Mouse (Mus musculus): Measurements from ENCODE around the gene Pigb. TPM values are rescaled to one million over a fixed set of nuclear protein-coding genes. Genes with fewer than 3 reads are reported as not detected.

Gene Pigb
- polyA plus RNA-seq, 1 experiment = 0.05 TPM

DNA sequence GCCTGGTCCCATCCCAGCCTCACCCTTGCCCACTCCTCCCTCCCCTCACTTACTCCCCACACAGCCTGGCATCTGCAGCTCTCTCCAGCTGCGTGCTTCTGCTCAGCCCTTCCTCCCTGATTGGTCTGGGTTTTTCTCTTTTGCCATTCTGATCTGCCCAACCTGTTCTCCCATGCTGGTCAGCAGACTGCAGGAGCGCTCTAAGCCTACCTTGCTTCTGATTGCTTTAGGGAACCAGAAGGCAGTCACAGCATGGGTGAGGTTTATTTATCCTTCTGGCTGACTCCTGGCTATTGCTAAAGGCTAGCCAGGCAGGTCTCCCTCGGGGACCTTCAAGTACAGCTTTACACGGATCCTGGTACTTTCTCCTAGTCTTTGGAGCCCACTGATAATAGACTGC is 8.8 kb downstream of the Pigb start:
- Histone ChIP-seq H3K36me3 (ENCODE audit: control insufficient read depth) (peaks cover 33% of the 10 kb centered on the region), H3K4me3 (replicated peaks) (no peak overlapping the region), H3K27me3 (ENCODE audit: control insufficient read depth) (no peaks in the 10 kb centered on the region), H3K4me1 (ENCODE audit: control insufficient read depth) (no peaks in the 10 kb centered on the region), H3K9me3 (ENCODE audit: control insufficient read depth, low read length) (no peaks in the 10 kb centered on the region)
- TF ChIP-seq TAL1 (IDR thresholded peaks at IDR 0.05; ENCODE audit: low read length) (no peak), GATA1 (IDR thresholded peaks at IDR 0.05; ENCODE audit: low read length) (no peak)

DNA sequence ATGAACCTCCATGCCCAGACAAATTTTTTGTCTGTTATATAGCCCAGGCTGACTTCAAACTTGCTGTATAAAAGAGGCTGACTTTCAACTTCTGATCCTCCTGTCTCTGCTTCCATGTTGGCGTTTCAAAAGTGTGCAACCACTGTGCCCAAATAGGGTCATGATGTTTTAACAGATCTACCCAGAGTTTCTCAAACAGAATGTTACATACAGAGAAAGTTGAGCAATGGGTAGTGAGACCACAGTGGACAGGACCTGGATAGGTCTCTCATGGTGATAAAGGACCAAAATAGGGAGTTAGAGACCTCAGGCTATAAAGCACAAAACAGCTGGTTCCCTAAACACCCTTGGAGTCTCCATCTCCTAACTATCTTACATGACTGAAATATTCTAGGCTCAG is 9.7 kb downstream of the Pigb start:
- H3K36me3 ChIP-seq (ENCODE audit: control insufficient read depth) = peaks cover 27% of the 10 kb centered on the region

DNA sequence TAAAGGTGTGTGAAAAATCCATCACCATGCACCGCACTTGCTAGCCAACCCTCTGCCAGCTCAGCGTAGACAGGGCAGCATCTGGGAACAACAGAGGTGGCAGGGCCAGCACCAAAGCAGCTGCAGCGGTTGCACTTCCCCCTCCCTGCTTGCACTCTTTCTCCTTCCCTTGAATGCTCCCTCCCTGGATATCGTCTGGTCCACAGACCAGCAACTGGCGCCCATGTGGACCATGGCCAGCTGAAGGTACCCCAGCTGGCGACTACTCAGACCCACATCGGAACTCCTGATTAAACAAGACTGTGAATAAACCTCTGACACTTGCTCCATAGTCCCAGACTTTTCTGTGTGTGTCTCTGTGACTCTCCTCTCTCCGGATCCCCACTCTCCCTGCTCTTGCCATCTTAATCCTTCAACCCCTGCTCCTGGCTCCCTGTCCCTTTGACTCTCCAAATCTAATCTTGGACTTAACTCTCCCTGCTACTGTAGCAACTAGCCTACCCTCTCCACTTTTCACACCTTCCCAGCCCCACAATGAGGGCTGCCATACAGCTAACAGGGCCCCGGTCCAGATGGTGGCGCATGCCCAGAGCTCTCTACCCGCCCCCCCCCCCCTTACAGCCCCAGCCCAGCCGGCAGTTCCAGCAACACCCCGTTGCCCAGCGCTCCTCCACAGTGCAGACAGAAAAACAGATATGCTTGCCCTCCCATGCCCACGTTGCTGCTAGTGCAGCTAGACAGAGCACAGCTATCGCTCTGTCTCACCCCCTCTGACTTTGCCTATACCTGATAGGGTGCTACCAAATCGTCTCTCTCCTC is 14.2 kb downstream of the Pigb start:
- no peaks in the 10 kb centered on the region for H3K27me3 ChIP-seq (ENCODE audit: control insufficient read depth)
- peaks cover 12% of the 10 kb centered on the region for H3K36me3 ChIP-seq (ENCODE audit: control insufficient read depth)

More for the DNA sequence above, 9.7 kb downstream of the Pigb start:
- H3K4me3 ChIP-seq (replicated peaks) = no peak overlapping the region
- no peaks in the 10 kb centered on the region for H3K27me3 ChIP-seq (ENCODE audit: control insufficient read depth)
- H3K9me3 ChIP-seq (ENCODE audit: control insufficient read depth, low read length) = no peaks in the 10 kb centered on the region
- no peaks in the 10 kb centered on the region; the same call in 1 of the 2 replicates for H3K4me1 ChIP-seq (ENCODE audit: control insufficient read depth)
- TF ChIP-seq GATA1 (IDR thresholded peaks at IDR 0.05; ENCODE audit: low read length) = no peak
- TF ChIP-seq TAL1 (IDR thresholded peaks at IDR 0.05; ENCODE audit: low read length) = no peak

DNA sequence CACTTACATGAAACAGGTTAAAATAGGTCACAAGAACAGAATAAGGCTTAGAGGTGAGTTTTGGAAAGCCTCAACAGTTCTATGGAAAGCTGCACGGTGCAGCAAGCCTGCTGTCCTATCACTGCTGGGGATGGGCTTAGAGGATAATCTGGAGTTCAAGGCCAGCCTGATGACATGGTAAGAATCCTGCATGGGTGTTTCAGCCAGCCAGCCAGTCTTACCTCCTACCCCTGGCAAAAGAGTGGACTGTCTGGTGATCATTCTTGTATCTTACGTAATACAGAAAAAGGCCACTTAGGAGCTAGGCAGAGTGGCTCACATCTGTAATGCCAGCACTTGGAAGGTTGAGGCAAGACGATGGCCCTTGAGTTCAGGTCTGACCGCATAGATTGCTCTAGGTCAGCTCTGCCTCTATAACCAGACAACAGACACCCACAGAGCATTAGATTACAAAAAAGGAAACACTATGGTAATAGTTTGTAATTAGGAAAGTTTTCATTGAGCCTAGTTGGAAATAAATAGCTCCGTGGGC is 19.5 kb downstream of the Pigb start:
- H3K36me3 ChIP-seq (ENCODE audit: control insufficient read depth) = peaks cover 52% of the 10 kb centered on the region
- H3K9me3 ChIP-seq (ENCODE audit: control insufficient read depth, low read length) = no peaks in the 10 kb centered on the region
- H3K27me3 ChIP-seq (ENCODE audit: control insufficient read depth) = no peaks in the 10 kb centered on the region
- H3K4me3 ChIP-seq (replicated peaks) = no peak overlapping the region
- no peaks in the 10 kb centered on the region; the same call in 1 of the 2 replicates for H3K4me1 ChIP-seq (ENCODE audit: control insufficient read depth)
- TF ChIP-seq TAL1 (IDR thresholded peaks at IDR 0.05; ENCODE audit: low read length) (no peak), GATA1 (IDR thresholded peaks at IDR 0.05; ENCODE audit: low read length) (no peak)

More for the DNA sequence above, 14.2 kb downstream of the Pigb start:
- TF ChIP-seq GATA1 (IDR thresholded peaks at IDR 0.05; ENCODE audit: low read length) = no peak
- TF ChIP-seq TAL1 (IDR thresholded peaks at IDR 0.05; ENCODE audit: low read length) = no peak
- H3K4me1 ChIP-seq (ENCODE audit: control insufficient read depth) = no peaks in the 10 kb centered on the region; the same call in 1 of the 2 replicates
- no peaks in the 10 kb centered on the region for H3K9me3 ChIP-seq (ENCODE audit: control insufficient read depth, low read length)
- H3K4me3 ChIP-seq (replicated peaks) = no peak overlapping the region

DNA sequence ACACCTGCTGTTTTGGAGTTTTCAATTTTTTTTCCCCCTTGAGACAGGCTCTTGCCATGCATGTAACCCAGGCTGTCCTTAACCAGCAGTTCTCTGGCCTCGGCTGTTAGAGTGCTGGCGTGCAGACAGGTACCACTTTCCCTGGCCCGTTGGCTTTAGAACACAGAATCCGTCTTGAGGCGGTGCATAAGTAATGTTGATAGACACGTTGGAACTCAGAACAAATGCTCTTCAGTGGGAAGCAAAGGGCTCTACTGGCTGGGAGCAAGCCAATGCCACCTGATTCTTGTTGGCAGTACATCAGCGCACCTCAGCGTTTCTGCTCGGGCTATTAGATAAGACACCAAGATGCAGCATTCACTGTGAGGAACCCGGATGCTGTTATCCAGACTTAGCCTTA is 20.3 kb downstream of the Pigb start:
- Histone ChIP-seq H3K36me3 (ENCODE audit: control insufficient read depth) (peaks cover 56% of the 10 kb centered on the region), H3K9me3 (ENCODE audit: control insufficient read depth, low read length) (no peaks in the 10 kb centered on the region), H3K4me3 (replicated peaks) (no peak overlapping the region), H3K4me1 (ENCODE audit: control insufficient read depth) (no peaks in the 10 kb centered on the region), H3K27me3 (ENCODE audit: control insufficient read depth) (no peaks in the 10 kb centered on the region)
- TF ChIP-seq GATA1 (IDR thresholded peaks at IDR 0.05; ENCODE audit: low read length) (no peak), TAL1 (IDR thresholded peaks at IDR 0.05; ENCODE audit: low read length) (no peak)

DNA sequence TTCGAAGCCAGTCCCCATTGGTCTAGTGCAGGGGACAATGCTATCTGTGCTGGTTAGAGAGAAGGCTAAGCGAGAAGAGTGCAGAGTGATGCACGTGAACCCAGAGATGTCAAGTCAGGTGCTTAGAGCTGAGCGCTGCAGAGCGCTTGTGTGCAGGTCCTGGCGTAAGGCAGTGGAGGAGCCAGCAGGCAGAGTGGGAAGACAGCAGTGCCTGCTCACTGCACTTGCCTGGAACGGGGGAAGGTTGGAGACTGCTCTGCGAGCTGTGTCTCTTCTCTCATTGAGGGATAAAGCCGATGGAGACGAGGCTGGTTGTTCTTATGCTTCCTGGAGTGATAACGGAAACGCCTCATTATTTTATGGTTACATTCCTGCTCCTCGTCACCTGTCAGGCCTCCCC is 25.5 kb downstream of the Pigb start:
- H3K4me3 ChIP-seq (replicated peaks) = no peak overlapping the region
- no peaks in the 10 kb centered on the region for H3K4me1 ChIP-seq (ENCODE audit: control insufficient read depth)
- peaks cover 67% of the 10 kb centered on the region for H3K36me3 ChIP-seq (ENCODE audit: control insufficient read depth)
- no peaks in the 10 kb centered on the region for H3K27me3 ChIP-seq (ENCODE audit: control insufficient read depth)
- H3K9me3 ChIP-seq (ENCODE audit: control insufficient read depth, low read length) = no peaks in the 10 kb centered on the region
- TF ChIP-seq TAL1 (IDR thresholded peaks at IDR 0.05; ENCODE audit: low read length) = no peak
- no peak for TF ChIP-seq GATA1 (IDR thresholded peaks at IDR 0.05; ENCODE audit: low read length)

DNA sequence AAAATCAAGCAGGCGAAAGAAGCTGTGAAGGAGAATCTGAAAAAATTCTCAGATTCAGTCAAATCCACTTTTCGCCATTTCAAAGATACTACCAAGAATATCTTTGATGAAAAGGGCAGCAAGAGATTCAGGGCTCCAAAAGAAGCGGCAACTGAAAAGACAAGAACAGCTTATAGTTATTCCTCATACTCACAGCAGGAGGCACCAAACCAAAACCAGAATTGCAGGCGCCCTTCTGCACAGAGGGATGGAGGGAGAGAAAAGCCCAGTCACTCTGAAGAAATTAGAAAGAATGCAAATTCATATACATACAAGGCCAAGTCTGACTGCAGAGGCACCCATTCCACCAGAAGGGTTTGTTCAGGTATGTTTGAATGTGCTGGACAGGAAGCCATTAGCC is 27.5 kb downstream of the Pigb start:
- H3K4me1 ChIP-seq (ENCODE audit: control insufficient read depth) = no peaks in the 10 kb centered on the region
- no peaks in the 10 kb centered on the region for H3K9me3 ChIP-seq (ENCODE audit: control insufficient read depth, low read length)
- H3K27me3 ChIP-seq (ENCODE audit: control insufficient read depth) = no peaks in the 10 kb centered on the region
- no peak overlapping the region for H3K4me3 ChIP-seq (replicated peaks)
- peaks cover 53% of the 10 kb centered on the region for H3K36me3 ChIP-seq (ENCODE audit: control insufficient read depth)
- TF ChIP-seq GATA1 (IDR thresholded peaks at IDR 0.05; ENCODE audit: low read length) (no peak), TAL1 (IDR thresholded peaks at IDR 0.05; ENCODE audit: low read length) (no peak)

DNA sequence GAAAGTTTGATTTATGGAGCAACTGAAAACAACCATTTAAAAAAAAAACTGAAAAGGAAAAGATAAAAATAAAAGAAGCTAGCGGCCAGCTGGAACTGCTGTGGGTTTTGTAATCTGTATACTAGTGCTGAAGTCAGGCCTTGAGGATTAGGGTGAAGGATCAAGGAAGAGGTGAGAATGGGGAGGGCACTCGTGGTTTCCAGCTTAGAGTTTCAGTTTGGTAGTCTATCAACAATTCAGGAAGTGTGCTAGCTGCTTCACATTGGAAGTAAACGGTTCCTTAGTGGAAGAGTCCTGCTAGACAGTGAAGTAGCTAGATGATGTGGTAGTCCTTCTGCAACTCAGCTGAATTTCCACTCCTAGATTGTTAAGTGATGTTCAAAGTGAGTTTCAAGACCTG is 31.8 kb downstream of the Pigb start:
- Histone ChIP-seq H3K4me1 (ENCODE audit: control insufficient read depth) (no peaks in the 10 kb centered on the region), H3K9me3 (ENCODE audit: control insufficient read depth, low read length) (no peaks in the 10 kb centered on the region), H3K4me3 (replicated peaks) (no peak overlapping the region), H3K36me3 (ENCODE audit: control insufficient read depth) (peaks cover 28% of the 10 kb centered on the region), H3K27me3 (ENCODE audit: control insufficient read depth) (no peaks in the 10 kb centered on the region)
- TF ChIP-seq TAL1 (IDR thresholded peaks at IDR 0.05; ENCODE audit: low read length) (no peak), GATA1 (IDR thresholded peaks at IDR 0.05; ENCODE audit: low read length) (no peak)

DNA sequence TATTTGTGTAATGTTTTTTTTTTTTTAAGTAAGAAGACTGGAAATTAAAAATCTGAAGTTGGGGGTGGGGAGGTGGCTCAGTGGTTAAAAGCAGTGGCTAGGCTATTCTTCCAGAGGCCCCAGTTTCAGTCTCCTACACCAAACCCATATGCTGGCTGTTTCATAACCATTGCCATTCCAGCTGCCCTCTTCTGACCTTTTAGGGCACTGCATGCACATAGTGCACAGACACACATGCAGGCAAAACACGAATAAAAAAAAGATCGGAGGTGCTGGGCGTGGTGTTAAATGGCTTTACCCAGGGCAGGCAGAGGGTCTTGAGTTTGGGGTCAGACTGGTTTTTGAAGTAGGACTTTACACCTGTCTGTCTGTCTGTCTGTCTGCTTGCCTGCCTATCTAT is 34.0 kb downstream of the Pigb start:
- Histone ChIP-seq H3K27me3 (ENCODE audit: control insufficient read depth) (no peaks in the 10 kb centered on the region), H3K36me3 (ENCODE audit: control insufficient read depth) (peaks cover 16% of the 10 kb centered on the region), H3K9me3 (ENCODE audit: control insufficient read depth, low read length) (no peaks in the 10 kb centered on the region), H3K4me3 (replicated peaks) (no peak overlapping the region), H3K4me1 (ENCODE audit: control insufficient read depth) (no peaks in the 10 kb centered on the region)
- TF ChIP-seq TAL1 (IDR thresholded peaks at IDR 0.05; ENCODE audit: low read length) = no peak
- no peak for TF ChIP-seq GATA1 (IDR thresholded peaks at IDR 0.05; ENCODE audit: low read length)

All from erythroblast, embryonic 14.5 days (primary cell).